Mouse (Mus musculus): ENCODE measurements around the gene Apoe. TPM values are rescaled to one million over a fixed set of nuclear protein-coding genes. Genes with fewer than 3 reads are reported as not detected.

Gene Apoe
- polyA plus RNA-seq, 1 experiment from 2014 or later: 355 TPM

GRCm38 (mm10) chr7:19664455-19664954 is 34.5 kb downstream of the Apoe start:
- Histone ChIP-seq H3K9me3 (ENCODE audit: control insufficient read depth, low read length) (no peaks in the 10 kb centered on the region), H3K27me3 (replicated peaks; ENCODE audit: control insufficient read depth, insufficient read depth, low read length) (no peaks in the 10 kb centered on the region), H3K27ac (ENCODE audit: low read length) (peak overlapping the region; percentile 60), H3K4me3 (ENCODE audit: low read length) (peak overlapping the region; percentile 99), H3K4me2 (ENCODE audit: low read depth, low read length) (peak overlapping the region; percentile 89), H3K36me3 (ENCODE audit: control insufficient read depth, insufficient read depth, low read length) (peaks cover 4% of the 10 kb centered on the region), H3K9ac (ENCODE audit: low read depth, low read length) (peak overlapping the region; percentile 97), H3K4me1 (ENCODE audit: control insufficient read depth, insufficient read depth, low read length) (peaks cover 15% of the 10 kb centered on the region)
- under 1% methylated on average over 37 of the region's 37 CpGs for WGBS
- peak; percentile 38; the same call in 1 of the 2 replicates for ATAC-seq

DNA sequence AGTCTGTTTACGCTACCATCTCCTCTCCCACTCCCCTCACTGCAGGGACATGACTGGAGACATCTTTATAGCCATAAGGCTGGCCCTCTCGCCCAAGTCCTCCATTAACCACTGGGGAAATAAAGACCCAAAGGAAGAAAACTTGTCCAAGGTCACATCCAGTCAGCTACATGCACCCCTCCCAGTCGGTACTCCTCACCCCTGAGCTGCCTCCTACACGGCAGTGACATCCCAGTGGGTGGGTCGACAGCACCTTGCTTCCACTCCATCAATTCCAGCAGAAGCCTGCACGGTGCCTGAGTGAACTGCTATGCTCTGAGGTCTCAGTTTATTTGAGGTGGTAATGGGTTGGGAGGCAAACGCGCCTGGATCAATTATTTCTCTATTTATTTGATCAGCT is 35.0 kb downstream of the Apoe start:
- H3K4me3 ChIP-seq (ENCODE audit: low read length): peak overlapping the region; percentile 99
- 0 out of 2 replicates have a peak, but pooled peaks have one; percentile 10 for ATAC-seq
- H3K9me3 ChIP-seq (ENCODE audit: control insufficient read depth, low read length): no peaks in the 10 kb centered on the region
- no peaks in the 10 kb centered on the region for H3K27me3 ChIP-seq (replicated peaks; ENCODE audit: control insufficient read depth, insufficient read depth, low read length)
- no peak overlapping the region for H3K27ac ChIP-seq (ENCODE audit: low read length)
- H3K9ac ChIP-seq (ENCODE audit: low read depth, low read length): peak overlapping the region; percentile 97
- peaks cover 15% of the 10 kb centered on the region for H3K4me1 ChIP-seq (ENCODE audit: control insufficient read depth, insufficient read depth, low read length)
- 10% methylated on average over 8 of the region's 8 CpGs for WGBS
- H3K4me2 ChIP-seq (ENCODE audit: low read depth, low read length): peak overlapping the region; percentile 89
- H3K36me3 ChIP-seq (ENCODE audit: control insufficient read depth, insufficient read depth, low read length): peaks cover 4% of the 10 kb centered on the region

- Histone ChIP-seq H3K36me3 (ENCODE audit: control insufficient read depth, insufficient read depth, low read length) (peaks cover 9% of the 10 kb centered on the region; the same call in 1 of the 2 replicates), H3K9ac (ENCODE audit: low read depth, low read length) (no peak overlapping the region), H3K27ac (ENCODE audit: low read length) (no peak overlapping the region), H3K27me3 (replicated peaks; ENCODE audit: control insufficient read depth, insufficient read depth, low read length) (no peaks in the 10 kb centered on the region), H3K4me1 (ENCODE audit: control insufficient read depth, insufficient read depth, low read length) (no peaks in the 10 kb centered on the region), H3K4me3 (ENCODE audit: low read length) (no peak overlapping the region), H3K4me2 (ENCODE audit: low read depth, low read length) (no peak overlapping the region), H3K9me3 (ENCODE audit: control insufficient read depth, low read length) (no peaks in the 10 kb centered on the region)
- WGBS: 94% methylated on average over 2 of the region's 2 CpGs
- no peak for ATAC-seq
Observed at GRCm38 (mm10) chr7:19652614-19653013, 46.4 kb downstream of the Apoe start.

DNA sequence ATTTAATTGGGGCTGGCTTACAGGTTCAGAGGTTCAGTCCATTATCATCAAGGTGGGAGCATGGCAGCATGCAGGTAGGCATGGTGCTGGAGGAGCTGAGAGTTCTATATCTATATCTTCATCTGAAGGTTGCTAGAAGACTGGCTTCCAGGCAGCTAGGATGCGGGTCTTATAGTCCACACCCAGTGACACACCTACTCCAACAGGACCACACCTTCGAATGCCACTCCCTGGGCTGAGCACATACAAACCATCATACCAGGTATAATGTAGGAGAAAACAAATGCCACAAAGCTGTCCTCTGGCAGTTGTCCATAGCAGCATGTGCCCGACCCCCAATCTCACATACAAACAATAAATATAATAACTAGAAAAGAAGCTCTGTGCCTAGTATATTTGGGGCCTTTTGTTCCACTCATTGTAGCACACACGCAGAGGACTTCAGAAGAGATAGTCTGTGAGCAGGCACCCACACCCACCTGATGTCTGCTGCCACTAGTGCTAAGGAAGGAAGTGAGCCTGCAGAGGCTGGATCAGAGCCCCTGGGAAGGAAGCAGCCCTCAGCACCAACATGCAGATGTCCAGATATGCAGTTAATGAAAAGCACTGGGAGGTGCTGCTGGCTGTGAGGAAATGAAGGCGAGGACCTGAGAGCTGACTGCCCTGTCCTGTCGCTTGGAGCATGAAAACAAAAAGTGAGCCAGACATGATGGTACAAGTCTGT is 47.8 kb downstream of the Apoe start:
- H3K27ac ChIP-seq (ENCODE audit: low read length): no peak overlapping the region
- H3K4me2 ChIP-seq (ENCODE audit: low read depth, low read length): no peak overlapping the region
- WGBS: 80% methylated on average over 6 of the region's 6 CpGs
- no peaks in the 10 kb centered on the region for H3K27me3 ChIP-seq (replicated peaks; ENCODE audit: control insufficient read depth, insufficient read depth, low read length)
- H3K4me3 ChIP-seq (ENCODE audit: low read length): no peak overlapping the region
- H3K4me1 ChIP-seq (ENCODE audit: control insufficient read depth, insufficient read depth, low read length): no peaks in the 10 kb centered on the region
- H3K9ac ChIP-seq (ENCODE audit: low read depth, low read length): no peak overlapping the region
- ATAC-seq: no peak
- H3K36me3 ChIP-seq (ENCODE audit: control insufficient read depth, insufficient read depth, low read length): peaks cover 9% of the 10 kb centered on the region; the same call in 1 of the 2 replicates
- H3K9me3 ChIP-seq (ENCODE audit: control insufficient read depth, low read length): no peaks in the 10 kb centered on the region

Other genes starting within 250 kb of the Apoe start
- gene Mark4, start 240.4 kb downstream of the Apoe start, polyA plus RNA-seq (2015; fragmentation: Nextera tagmentation; extraction: Ambion mirVana): 3.7 and 4.4 TPM in 2 replicates
- gene Exoc3l2, start 235.9 kb downstream of the Apoe start, polyA plus RNA-seq (2015; fragmentation: Nextera tagmentation; extraction: Ambion mirVana): 0.27 and 0.46 TPM in 2 replicates
- gene Bloc1s3, start 190.8 kb downstream of the Apoe start, polyA plus RNA-seq (2015; fragmentation: Nextera tagmentation; extraction: Ambion mirVana): 1.4 and 2.0 TPM in 2 replicates
- 147 and 159 TPM in 2 replicates for gene Trappc6a, start 190.8 kb downstream of the Apoe start, polyA plus RNA-seq (2015; fragmentation: Nextera tagmentation; extraction: Ambion mirVana)
- gene Nkpd1, start 181.3 kb downstream of the Apoe start, polyA plus RNA-seq (2015; fragmentation: Nextera tagmentation; extraction: Ambion mirVana): 0.06 and 0.07 TPM in 2 replicates
- gene Ppp1r37, start 136.1 kb downstream of the Apoe start, polyA plus RNA-seq (2015; fragmentation: Nextera tagmentation; extraction: Ambion mirVana): 15.5 and 18.6 TPM in 2 replicates
- 0.42 and 0.64 TPM in 2 replicates for gene Zfp296, start 121.9 kb downstream of the Apoe start, polyA plus RNA-seq (2015; fragmentation: Nextera tagmentation; extraction: Ambion mirVana)
- 132 and 137 TPM in 2 replicates for gene Gemin7, start 121.6 kb downstream of the Apoe start, polyA plus RNA-seq (2015; fragmentation: Nextera tagmentation; extraction: Ambion mirVana)
- 30.3 and 32.5 TPM in 2 replicates for gene Clasrp, start 94.7 kb downstream of the Apoe start, polyA plus RNA-seq (2015; fragmentation: Nextera tagmentation; extraction: Ambion mirVana)
- gene Relb, start 69.8 kb downstream of the Apoe start, polyA plus RNA-seq (2015; fragmentation: Nextera tagmentation; extraction: Ambion mirVana): 8.8 and 10.6 TPM in 2 replicates
- gene Clptm1, start 34.2 kb downstream of the Apoe start, polyA plus RNA-seq (2015; fragmentation: Nextera tagmentation; extraction: Ambion mirVana): 70.5 and 77.6 TPM in 2 replicates
- 463 and 798 TPM in 2 replicates for gene Apoc2, start 21.2 kb downstream of the Apoe start, polyA plus RNA-seq (2015; fragmentation: Nextera tagmentation; extraction: Ambion mirVana)
- not detected in 2 replicates for gene Gm44805, start 17.8 kb downstream of the Apoe start, polyA plus RNA-seq (2015; fragmentation: Nextera tagmentation; extraction: Ambion mirVana)
- 2.6 and 8.3 TPM in 2 replicates for gene Apoc4, start 17.7 kb downstream of the Apoe start, polyA plus RNA-seq (2015; fragmentation: Nextera tagmentation; extraction: Ambion mirVana)
- 39.5 and 43.2 TPM in 2 replicates for gene Apoc1, start 6.5 kb downstream of the Apoe start, polyA plus RNA-seq (2015; fragmentation: Nextera tagmentation; extraction: Ambion mirVana)
- gene Tomm40, start 16.2 kb upstream of the Apoe start, polyA plus RNA-seq (2015; fragmentation: Nextera tagmentation; extraction: Ambion mirVana): 143 and 157 TPM in 2 replicates
- gene Nectin2, start 51.3 kb upstream of the Apoe start, polyA plus RNA-seq (2015; fragmentation: Nextera tagmentation; extraction: Ambion mirVana): 143 and 149 TPM in 2 replicates
- 58.7 and 62.7 TPM in 2 replicates for gene Bcam, start 71.8 kb upstream of the Apoe start, polyA plus RNA-seq (2015; fragmentation: Nextera tagmentation; extraction: Ambion mirVana)
- gene Cblc, start 97.6 kb upstream of the Apoe start, polyA plus RNA-seq (2015; fragmentation: Nextera tagmentation; extraction: Ambion mirVana): 32.6 and 42.1 TPM in 2 replicates
- gene Bcl3, start 123.6 kb upstream of the Apoe start, polyA plus RNA-seq (2015; fragmentation: Nextera tagmentation; extraction: Ambion mirVana): 15.5 and 15.6 TPM in 2 replicates
- 0.13 and 0.27 TPM in 2 replicates for gene Gm19345, start 152.8 kb upstream of the Apoe start, polyA plus RNA-seq (2015; fragmentation: Nextera tagmentation; extraction: Ambion mirVana)
- gene Ceacam16, start 162.1 kb upstream of the Apoe start, polyA plus RNA-seq (2015; fragmentation: Nextera tagmentation; extraction: Ambion mirVana): not detected in 2 replicates
- gene Ceacam19, start 188.8 kb upstream of the Apoe start, polyA plus RNA-seq (2015; fragmentation: Nextera tagmentation; extraction: Ambion mirVana): not detected in 2 replicates
- gene Pvr, start 222.0 kb upstream of the Apoe start, polyA plus RNA-seq (2015; fragmentation: Nextera tagmentation; extraction: Ambion mirVana): 13.9 and 16.5 TPM in 2 replicates